Mouse (Mus musculus): ENCODE data around the gene Cdkn2aip.

DNA sequence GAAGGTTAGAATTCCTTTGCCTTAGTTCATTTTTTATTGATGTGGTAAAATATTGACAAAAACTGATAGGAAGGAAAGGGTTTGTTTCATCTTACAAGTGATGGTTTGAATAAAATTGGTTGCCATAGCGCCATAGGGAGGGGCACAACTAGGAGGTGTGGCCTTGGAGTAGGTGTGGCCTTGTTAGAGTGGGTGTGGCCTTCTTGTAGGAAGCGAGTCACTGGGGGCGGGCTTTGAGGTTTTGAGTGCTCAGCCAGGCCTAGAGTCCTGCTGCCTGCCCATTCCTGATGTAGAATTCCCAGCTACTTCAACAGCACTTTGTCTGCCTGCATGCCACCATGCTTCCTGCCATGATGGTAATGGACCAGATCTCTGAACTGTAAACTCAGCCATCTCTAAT is 39.4 kb upstream of the Cdkn2aip start:
- no peak for TF ChIP-seq GATA1 (IDR thresholded peaks at IDR 0.05; ENCODE audit: borderline replicate concordance, low read length)
- no peak for TF ChIP-seq FLI1 (IDR thresholded peaks at IDR 0.05; ENCODE audit: low read length)
